Mouse (Mus musculus): Measurements from ENCODE around the gene Ttc23.

Ttc23 gene

GRCm38 (mm10) chr7:67647277-67647676 is at the start of gene Ttc23:
TSS of gene Ttc23 (plus strand) at chr7:67647410.
- DNase-seq (ENCODE audit: low spot score) = no peak

GRCm38 (mm10) chr7:67598050-67598449 is 49.2 kb upstream of the Ttc23 start:
- peak; percentile 55 for DNase-seq (ENCODE audit: low spot score)

- no peak for DNase-seq (ENCODE audit: low spot score)
Measured at GRCm38 (mm10) chr7:67605114-67605513, 42.1 kb upstream of the Ttc23 start.

GRCm38 (mm10) chr7:67606250-67606649 is 41.0 kb upstream of the Ttc23 start:
- no peak for DNase-seq (ENCODE audit: low spot score)

- DNase-seq (ENCODE audit: low spot score) = no peak
Measured at GRCm38 (mm10) chr7:67607669-67608347, 39.4 kb upstream of the Ttc23 start.

- no peak for DNase-seq (ENCODE audit: low spot score)
Measured at GRCm38 (mm10) chr7:67608348-67609024, 38.7 kb upstream of the Ttc23 start.

DNA sequence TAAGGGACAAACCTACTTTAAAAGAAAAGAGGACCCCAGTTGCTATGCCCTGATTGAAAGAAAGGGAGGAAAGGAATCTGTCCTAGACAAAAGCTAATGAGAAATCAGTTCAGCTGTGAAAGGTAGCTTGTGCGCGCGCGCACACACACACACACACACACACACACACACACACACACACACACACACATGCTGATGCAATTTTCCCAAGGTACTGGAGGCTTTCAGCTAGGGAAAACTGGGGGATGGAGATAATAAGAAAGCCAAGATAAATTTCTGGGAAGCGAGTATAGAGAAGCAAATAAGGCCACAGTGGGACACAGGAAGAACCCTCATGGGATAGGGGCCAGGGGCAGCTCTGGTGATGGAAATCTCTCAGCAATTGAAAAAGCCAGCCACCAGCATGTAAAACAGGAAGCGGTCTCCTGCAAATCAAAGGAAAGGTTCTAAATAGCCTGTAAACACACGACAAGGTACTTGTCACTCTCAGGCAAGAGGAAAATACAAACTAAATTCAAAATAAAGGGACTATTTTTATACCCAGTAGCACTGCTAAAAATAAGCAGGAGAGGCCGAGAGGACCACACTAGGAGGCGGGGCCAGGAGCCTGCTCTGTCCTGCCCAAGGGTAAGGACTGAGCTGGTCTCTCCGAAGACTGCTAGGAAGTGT is 33.3 kb upstream of the Ttc23 start:
- DNase-seq (ENCODE audit: low spot score) = no peak

DNA sequence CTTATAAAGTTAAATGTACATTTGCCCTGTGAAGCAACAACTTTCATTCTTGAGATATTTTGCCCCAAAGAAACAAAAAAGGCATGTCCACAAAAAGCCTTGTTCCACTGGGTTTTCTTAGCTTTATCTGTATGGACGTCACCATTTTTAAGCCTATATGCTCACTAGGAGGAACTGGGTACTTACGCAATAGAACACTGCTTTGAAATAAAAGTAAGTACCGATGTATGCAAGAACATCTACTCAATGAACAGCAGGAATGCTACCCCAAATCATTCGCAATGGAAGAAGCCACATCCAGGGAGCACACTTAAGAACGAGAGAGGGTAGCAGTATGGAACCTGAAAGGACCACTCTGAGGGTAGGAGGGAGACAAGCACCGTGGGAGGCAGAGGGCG is 32.7 kb upstream of the Ttc23 start:
- DNase-seq (ENCODE audit: low spot score) = no peak

GRCm38 (mm10) chr7:67616890-67617289 is 30.3 kb upstream of the Ttc23 start:
- no peak for DNase-seq (ENCODE audit: low spot score)

DNA sequence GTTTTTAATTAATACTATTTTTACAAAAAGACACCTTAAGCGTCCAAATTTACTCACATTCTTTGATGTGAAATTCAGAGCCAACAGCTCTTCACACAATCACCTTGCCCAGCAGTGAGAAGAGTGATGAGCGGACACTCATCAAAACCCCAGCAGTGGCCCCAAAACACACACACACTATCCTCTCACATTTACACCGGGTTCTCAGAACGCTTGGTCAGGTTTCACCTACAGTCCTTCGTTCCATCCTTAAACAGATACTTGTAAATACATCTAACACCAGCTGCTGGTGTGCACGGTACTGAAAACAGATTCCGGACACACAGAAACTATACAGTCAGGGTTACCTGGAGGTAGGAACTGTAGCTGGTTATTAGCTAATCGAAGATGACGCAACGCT is 29.6 kb upstream of the Ttc23 start:
- no peak for DNase-seq (ENCODE audit: low spot score)

GRCm38 (mm10) chr7:67618316-67618715 is 28.9 kb upstream of the Ttc23 start:
- no peak for DNase-seq (ENCODE audit: low spot score)

DNA sequence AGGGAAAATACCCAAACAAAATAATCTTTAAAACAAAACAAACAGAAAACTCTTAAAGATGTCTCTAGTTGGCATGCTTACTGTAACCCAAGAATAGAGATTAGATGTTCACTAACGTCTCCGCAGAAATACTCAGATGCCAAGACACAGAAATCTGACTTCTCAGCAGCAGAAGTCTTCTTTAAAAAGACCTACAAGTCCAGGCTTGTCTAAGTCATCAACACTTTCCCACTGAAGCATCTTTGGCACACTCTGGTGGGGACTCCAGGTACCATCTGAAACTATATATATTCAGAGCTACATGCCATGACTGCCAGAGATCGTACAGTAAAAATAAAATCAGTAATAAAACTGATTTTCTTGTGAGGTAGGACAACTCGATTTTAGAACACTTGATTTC is 27.4 kb upstream of the Ttc23 start:
- DNase-seq (ENCODE audit: low spot score) = no peak

DNA sequence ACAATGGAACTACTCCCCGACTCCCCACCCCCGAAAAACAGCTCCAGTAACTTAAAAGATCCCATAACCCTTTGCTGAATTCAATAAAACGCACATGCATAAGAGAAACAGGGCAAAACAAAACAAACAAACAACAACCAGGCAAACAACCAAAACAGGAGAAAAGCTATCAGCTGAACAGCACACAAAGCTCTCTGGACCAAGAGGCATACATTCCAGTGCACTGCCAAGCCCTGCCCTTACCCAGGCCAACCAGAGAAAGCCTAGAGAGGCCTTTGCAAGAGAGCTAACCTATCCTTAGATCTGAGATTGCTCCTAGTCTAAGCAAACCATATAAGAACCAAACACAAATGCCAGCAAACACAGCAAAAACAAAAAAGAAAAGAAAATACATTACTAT is 25.1 kb upstream of the Ttc23 start:
- DNase-seq (ENCODE audit: low spot score) = no peak

- DNase-seq (ENCODE audit: low spot score) = no peak
Measured at GRCm38 (mm10) chr7:67626671-67627070, 20.5 kb upstream of the Ttc23 start.

- DNase-seq (ENCODE audit: low spot score) = no peak
Measured at GRCm38 (mm10) chr7:67629681-67630080, 17.5 kb upstream of the Ttc23 start.

GRCm38 (mm10) chr7:67630817-67631216 is 16.4 kb upstream of the Ttc23 start:
- peak; percentile 87 for DNase-seq (ENCODE audit: low spot score)

DNA sequence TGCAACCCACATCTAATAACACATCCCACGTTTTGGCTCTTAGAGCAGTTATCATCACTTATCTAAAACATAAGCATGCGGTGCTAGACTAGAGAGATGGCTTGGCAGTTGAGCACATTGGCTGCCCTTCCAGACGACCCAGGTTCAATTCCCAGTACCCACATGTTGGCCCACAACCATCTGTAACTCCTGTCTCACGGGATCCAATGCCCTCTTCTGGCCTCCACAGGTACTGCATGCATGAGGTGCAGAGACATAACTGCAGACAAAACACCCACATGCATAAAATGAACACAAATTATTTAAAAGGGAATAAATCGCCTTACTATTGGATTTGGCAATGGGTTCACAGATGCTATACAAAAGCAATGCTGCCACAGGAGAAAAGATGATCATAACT is 14.8 kb upstream of the Ttc23 start:
- no peak for DNase-seq (ENCODE audit: low spot score)

- no peak for DNase-seq (ENCODE audit: low spot score)
Measured at GRCm38 (mm10) chr7:67634210-67634609, 13.0 kb upstream of the Ttc23 start.

DNA sequence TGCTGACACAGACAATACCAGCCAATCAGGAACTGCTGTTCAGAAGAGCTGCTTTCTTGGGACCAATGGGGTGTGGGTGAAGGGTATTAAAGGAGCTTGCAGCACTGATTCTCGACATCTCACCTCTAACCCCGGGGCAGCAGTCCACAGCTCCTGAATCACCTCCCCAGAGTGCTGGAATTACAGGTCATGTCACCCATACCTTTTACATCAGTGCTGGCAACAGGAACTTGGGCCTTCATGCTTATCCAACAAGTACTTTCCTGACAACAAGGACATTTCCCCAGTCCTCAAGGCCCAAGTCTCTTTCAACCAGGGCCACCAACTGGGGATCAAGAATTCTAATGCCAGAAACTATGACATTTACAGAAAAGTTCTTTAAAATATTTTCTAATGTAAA is 11.0 kb upstream of the Ttc23 start:
- DNase-seq (ENCODE audit: low spot score) = no peak

DNA sequence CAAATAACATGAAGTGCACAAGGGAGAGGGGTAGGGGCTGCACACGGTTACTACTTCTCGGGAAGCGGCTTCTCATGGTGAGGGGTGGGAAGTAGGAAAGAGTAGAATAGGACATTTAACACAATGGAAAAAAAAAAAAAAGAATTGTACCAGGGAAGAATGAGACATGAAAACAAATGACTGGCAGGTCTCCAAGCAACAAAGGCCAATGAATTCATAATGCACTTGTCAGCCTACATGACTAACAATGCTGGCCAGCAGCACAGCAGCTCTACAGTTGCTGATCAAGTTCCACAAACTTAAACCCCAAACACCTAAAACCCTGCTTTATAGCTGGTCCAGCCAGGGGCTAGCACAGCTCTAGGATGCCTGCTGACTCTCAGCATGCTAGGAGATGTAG is 8.2 kb upstream of the Ttc23 start:
- no peak for DNase-seq (ENCODE audit: low spot score)

DNA sequence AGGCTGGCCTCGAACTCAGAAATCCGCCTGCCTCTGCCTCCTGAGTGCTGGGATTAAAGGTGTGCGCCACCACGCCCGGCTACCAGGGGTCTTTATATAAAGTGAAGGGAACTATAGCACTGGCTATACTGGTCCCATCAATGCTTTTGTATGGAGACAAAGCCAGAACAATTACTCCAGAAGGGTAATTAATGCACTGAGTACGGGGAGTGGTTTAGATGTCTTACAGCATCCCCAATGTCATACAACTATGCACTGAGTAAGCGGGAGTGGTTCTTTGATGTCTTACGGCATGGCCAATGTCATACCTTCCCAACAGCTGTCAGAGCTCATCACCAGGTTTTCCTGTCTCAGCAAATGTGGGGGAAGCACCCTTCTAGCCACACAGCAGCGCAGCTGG is 4.3 kb upstream of the Ttc23 start:
- DNase-seq (ENCODE audit: low spot score) = no peak

GRCm38 (mm10) chr7:67644291-67644690 is 2.9 kb upstream of the Ttc23 start:
- no peak for DNase-seq (ENCODE audit: low spot score)
